In the genomic region with DNA sequence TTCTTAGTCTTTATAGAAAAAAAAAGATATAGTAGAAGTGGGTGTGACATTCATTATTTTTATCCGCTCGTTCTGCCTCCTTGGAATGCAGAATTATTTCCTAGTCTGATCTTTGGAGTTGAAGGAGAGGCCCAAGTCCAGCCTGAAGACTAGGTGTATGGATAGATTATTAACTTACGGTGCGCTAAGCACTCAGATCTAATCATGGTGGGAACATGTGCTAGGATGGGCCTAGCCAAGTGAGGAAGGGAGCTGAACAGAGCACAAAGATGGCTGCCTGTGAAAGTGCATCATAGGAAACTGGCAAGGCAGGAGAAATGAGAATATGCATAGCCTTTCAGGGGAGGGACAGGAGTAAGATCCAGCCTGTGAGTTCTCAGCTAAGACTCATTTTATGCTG, we compare ENCODE assay signal across 19 mouse cellular contexts. TPM values are rescaled to one million over a fixed set of nuclear protein-coding genes. Genes with fewer than 3 reads are reported as not detected.
DNase-seq lines count a peak whose midpoint lies in the region; ATAC-seq lines count a peak whose summit lies in the region.
"Had no signal": no experiment of that assay in that cellular context is flagged by ENCODE, and none has a peak within 500 bp of the region (broad histone marks: within the 10 kb centered on the region; RNA-seq: fewer than 3 reads in every experiment).

No protein-coding gene starts in this region.

- no peaks in the 10 kb centered on the region for H3K27me3 ChIP-seq in intestine, embryonic 14.5 days (replicated peaks; ENCODE audit: control insufficient read depth, insufficient read depth, low read length)
- no peaks in the 10 kb centered on the region for H3K27me3 ChIP-seq in intestine, embryonic 15.5 days (replicated peaks)
- no peaks in the 10 kb centered on the region for H3K27me3 ChIP-seq in midbrain, embryonic 13.5 days
- H3K27me3 ChIP-seq: forebrain, embryonic 15.5 days; hindbrain, embryonic 15.5 days; liver, embryonic 13.5 days; midbrain, embryonic 12.5 days; neural tube, embryonic 12.5 days had no signal

- H3K9me3 ChIP-seq in intestine, embryonic 14.5 days (ENCODE audit: control insufficient read depth, low read length), result no peaks in the 10 kb centered on the region
- no peaks in the 10 kb centered on the region for H3K9me3 ChIP-seq in intestine, embryonic 15.5 days
- H3K9me3 ChIP-seq in midbrain, embryonic 13.5 days, result no peaks in the 10 kb centered on the region
- H3K9me3 ChIP-seq: embryonic facial prominence, embryonic 10.5 days; forebrain, embryonic 15.5 days; hindbrain, embryonic 15.5 days; liver, embryonic 13.5 days; midbrain, embryonic 12.5 days; neural tube, embryonic 12.5 days had no signal

- no peak overlapping the region for H3K9ac ChIP-seq in intestine, embryonic 14.5 days (ENCODE audit: low read length)
- no peak overlapping the region for H3K9ac ChIP-seq in intestine, embryonic 15.5 days
- H3K9ac ChIP-seq in midbrain, embryonic 13.5 days (replicated peaks), result no peak overlapping the region
- H3K9ac ChIP-seq: forebrain, embryonic 15.5 days; hindbrain, embryonic 15.5 days; liver, embryonic 13.5 days; midbrain, embryonic 12.5 days; neural tube, embryonic 12.5 days had no signal

- H3K27ac ChIP-seq in intestine, embryonic 14.5 days (ENCODE audit: low read depth), result peak overlapping the region; percentile 0; the same call in 1 of the 2 replicates
- peak overlapping the region; percentile 60; the same call in 1 of the 2 replicates for H3K27ac ChIP-seq in intestine, embryonic 15.5 days
- no peak overlapping the region for H3K27ac ChIP-seq in midbrain, embryonic 13.5 days
- H3K27ac ChIP-seq: embryonic facial prominence, embryonic 10.5 days; forebrain, embryonic 15.5 days; hindbrain, embryonic 15.5 days; left cerebral cortex, adult 2 months; liver, embryonic 13.5 days; midbrain, embryonic 12.5 days; neural tube, embryonic 12.5 days had no signal

- no peak for DNase-seq in intestine, embryonic 14.5 days (ENCODE audit: low spot score)
- DNase-seq in kidney, adult 9 months, result peak; percentile 83
- DNase-seq in kidney, postnatal 25 days, result peak; percentile 26 to 62
- DNase-seq in embryo, embryonic 10.5 days (ENCODE audit: low spot score), result no peak
- DNase-seq in layer of hippocampus, adult 9-10 months (ENCODE audit: low spot score), result no peak
- DNase-seq: adrenal gland, postnatal 25 days; cerebellum, adult 9-11 months; liver, embryonic 13.5 days; lung, adult 2 months; lung, postnatal 14 days; right cerebral cortex, postnatal 14 days had no signal

- peak; percentile 61; the same call in 1 of the 2 replicates for ATAC-seq in intestine, embryonic 14.5 days (replicated peaks; ENCODE audit: low FRiP score, low TSS enrichment, low read depth)
- peak; percentile 76 for ATAC-seq in intestine, embryonic 15.5 days
- ATAC-seq in midbrain, embryonic 13.5 days, result no peak
- ATAC-seq: forebrain, embryonic 15.5 days had no signal

- peaks cover 20% of the 10 kb centered on the region for H3K4me1 ChIP-seq in intestine, embryonic 14.5 days (replicated peaks; ENCODE audit: control insufficient read depth, insufficient read depth, low read length)
- peaks cover 13% of the 10 kb centered on the region; the same call in 1 of the 2 replicates for H3K4me1 ChIP-seq in intestine, embryonic 15.5 days (replicated peaks)
- peaks cover 14% of the 10 kb centered on the region for H3K4me1 ChIP-seq in midbrain, embryonic 13.5 days (replicated peaks)

- 74% methylated on average over 4 of the region's 4 CpGs for WGBS in intestine, embryonic 14.5 days
- WGBS in intestine, embryonic 15.5 days, result 63% methylated on average over 4 of the region's 4 CpGs
- WGBS in midbrain, embryonic 13.5 days, result 97% methylated on average over 4 of the region's 4 CpGs

- H3K4me2 ChIP-seq in intestine, embryonic 14.5 days (ENCODE audit: low read length), result no peak overlapping the region
- no peak overlapping the region for H3K4me2 ChIP-seq in intestine, embryonic 15.5 days (replicated peaks)
- H3K4me2 ChIP-seq in midbrain, embryonic 13.5 days (replicated peaks), result no peak overlapping the region
- H3K4me2 ChIP-seq: forebrain, embryonic 15.5 days; hindbrain, embryonic 15.5 days; liver, embryonic 13.5 days; midbrain, embryonic 12.5 days; neural tube, embryonic 12.5 days had no signal

- no peak overlapping the region for H3K4me3 ChIP-seq in intestine, embryonic 14.5 days (ENCODE audit: low read depth, low read length)
- no peak overlapping the region for H3K4me3 ChIP-seq in intestine, embryonic 15.5 days (replicated peaks)
- no peak overlapping the region for H3K4me3 ChIP-seq in midbrain, embryonic 13.5 days (replicated peaks)
- H3K4me3 ChIP-seq: embryonic facial prominence, embryonic 10.5 days; forebrain, embryonic 15.5 days; hindbrain, embryonic 15.5 days; left cerebral cortex, adult 2 months; liver, embryonic 13.5 days; midbrain, embryonic 12.5 days; neural tube, embryonic 12.5 days had no signal

- no peaks in the 10 kb centered on the region for H3K36me3 ChIP-seq in intestine, embryonic 14.5 days (ENCODE audit: control insufficient read depth, insufficient read depth, low read length)
- H3K36me3 ChIP-seq in intestine, embryonic 15.5 days, result 0 out of 2 replicates have a peak, but pooled peaks cover 2% of the 10 kb centered on the region
- H3K36me3 ChIP-seq in midbrain, embryonic 13.5 days, result no peaks in the 10 kb centered on the region
- H3K36me3 ChIP-seq: forebrain, embryonic 15.5 days; hindbrain, embryonic 15.5 days; liver, embryonic 13.5 days; midbrain, embryonic 12.5 days; neural tube, embryonic 12.5 days had no signal

RNA-seq across cellular contexts. Expression of gene Lclat1, which starts 5.4 kb away (rescaled TPM):
- 29.2 and 34.6 TPM in 2 replicates for polyA plus RNA-seq in intestine, embryonic 14.5 days (2014; fragmentation: Nextera tagmentation; extraction: Ambion mirVana)
- 24.2 and 25.0 TPM in 2 replicates for polyA plus RNA-seq in intestine, embryonic 15.5 days (2015; fragmentation: Nextera tagmentation; extraction: Ambion mirVana)
- polyA plus RNA-seq in midbrain, embryonic 13.5 days (2015; fragmentation: Nextera tagmentation; extraction: Ambion mirVana), result 7.1 and 7.9 TPM in 2 replicates

Comparison
In these comparisons a context has a peak if more than half of its experiments do, and no peak if none do; other contexts are left out.
1. DNase-seq: peak in kidney, adult 9 months (single experiment) and kidney, postnatal 25 days (2 of 2); none in intestine, embryonic 14.5 days (single experiment), embryo, embryonic 10.5 days (single experiment) and layer of hippocampus, adult 9-10 months (single experiment).